8 mouse cellular contexts compared by ENCODE assay signal in genomic region chr11:115358468-115358867, GRCm38 (mm10). TPM values are rescaled to one million over a fixed set of nuclear protein-coding genes. Genes with fewer than 3 reads are reported as not detected.
DNase-seq lines count a peak whose midpoint lies in the region; ATAC-seq and TF ChIP-seq lines count a peak whose summit lies in the region.

No protein-coding gene starts in this region.

- H3K4me1 ChIP-seq in lung, embryonic 14.5 days (ENCODE audit: insufficient read depth) = no peaks in the 10 kb centered on the region

- H3K4me2 ChIP-seq in lung, embryonic 14.5 days = no peak overlapping the region

- no peak overlapping the region for H3K9ac ChIP-seq in lung, embryonic 14.5 days

- H3K27me3 ChIP-seq in lung, embryonic 14.5 days (ENCODE audit: insufficient read depth, low read length) = no peaks in the 10 kb centered on the region

- no peaks in the 10 kb centered on the region for H3K9me3 ChIP-seq in lung, embryonic 14.5 days (ENCODE audit: low read depth, low read length)

- DNase-seq in 416B (ENCODE audit: low read depth) (peak; percentile 75), NIH3T3 (ENCODE audit: low read depth) (peak; percentile 91)
- peak; percentile 84 to 88 for DNase-seq in cerebellum, postnatal 36 days
- DNase-seq in gastrocnemius, postnatal 14 days = peak; percentile 66
- peak; percentile 79 for DNase-seq in kidney, adult 9 months
- DNase-seq in lung, embryonic 14.5 days = peak; percentile 91
- DNase-seq in ovary, postnatal 36 days (ENCODE audit: low spot score) = peak; percentile 59
- peak; percentile 71 to 75 for DNase-seq in thymus, postnatal 36 days

- H3K27ac ChIP-seq in lung, embryonic 14.5 days (ENCODE audit: low read depth) = no peak overlapping the region

- peak; percentile 68 for TF ChIP-seq CTCF in lung, embryonic 14.5 days (IDR thresholded peaks at IDR 0.05; ENCODE audit: low read depth)

- no peak overlapping the region for H3K4me3 ChIP-seq in lung, embryonic 14.5 days (ENCODE audit: low read depth, low read length)

- 17% methylated on average over 5 of the region's 5 CpGs for WGBS in lung, embryonic 14.5 days

- H3K36me3 ChIP-seq in lung, embryonic 14.5 days (ENCODE audit: insufficient read depth) = no peaks in the 10 kb centered on the region

- 0 out of 2 replicates have a peak, but pooled peaks have one; percentile 39 for ATAC-seq in lung, embryonic 14.5 days (ENCODE audit: insufficient read depth)

- intact Hi-C loops in gastrocnemius, postnatal 14 days (cut with DNase I; ENCODE audit: low total_unique reads) = loop anchor here (2.0 to 5.0 kb wide), 2 partner anchors 69 to 114 kb away; no protein-coding TSS in a partner anchor

RNA-seq across cellular contexts. Expression of gene Hid1, which starts 9.1 kb away (rescaled TPM):
- total RNA-seq in gastrocnemius, postnatal 14 days (2021) = 1 to 10 TPM; 2.9 to 4.3 TPM
- polyA plus RNA-seq in lung, embryonic 14.5 days (2014; fragmentation: Nextera tagmentation; extraction: Ambion mirVana) = 7.4 and 9.2 TPM in 2 replicates

RNA-seq across cellular contexts. Expression of gene Cdr2l, which starts 23.2 kb away (rescaled TPM):
- 1 to 10 TPM; 4.8 to 8.3 TPM for total RNA-seq in gastrocnemius, postnatal 14 days (2021)
- polyA plus RNA-seq in lung, embryonic 14.5 days (2014; fragmentation: Nextera tagmentation; extraction: Ambion mirVana) = 17.7 and 19.8 TPM in 2 replicates

RNA-seq across cellular contexts. Expression of gene Otop3, which starts 23.9 kb away (rescaled TPM):
- total RNA-seq in gastrocnemius, postnatal 14 days (2021) = not detected
- 0.12 TPM in 1 of 2 replicates, not detected in the other for polyA plus RNA-seq in lung, embryonic 14.5 days (2014; fragmentation: Nextera tagmentation; extraction: Ambion mirVana)

RNA-seq across cellular contexts. Expression of gene Ush1g, which starts 36.6 kb away (rescaled TPM):
- under 1 TPM; 0.25 to 0.73 TPM for total RNA-seq in gastrocnemius, postnatal 14 days (2021)
- polyA plus RNA-seq in lung, embryonic 14.5 days (2014; fragmentation: Nextera tagmentation; extraction: Ambion mirVana) = not detected in 2 replicates

RNA-seq across cellular contexts. Expression of gene Mrpl58, which starts 45.1 kb away (rescaled TPM):
- 100 to 1,000 TPM; 103 to 107 TPM for total RNA-seq in gastrocnemius, postnatal 14 days (2021)
- 230 and 242 TPM in 2 replicates for polyA plus RNA-seq in lung, embryonic 14.5 days (2014; fragmentation: Nextera tagmentation; extraction: Ambion mirVana)
